Mouse (Mus musculus): ENCODE results near the gene Bspry.
A peak's percentile ranks its signal among the peaks of the same experiment; 100 is the strongest.

The Bspry gene

DNA sequence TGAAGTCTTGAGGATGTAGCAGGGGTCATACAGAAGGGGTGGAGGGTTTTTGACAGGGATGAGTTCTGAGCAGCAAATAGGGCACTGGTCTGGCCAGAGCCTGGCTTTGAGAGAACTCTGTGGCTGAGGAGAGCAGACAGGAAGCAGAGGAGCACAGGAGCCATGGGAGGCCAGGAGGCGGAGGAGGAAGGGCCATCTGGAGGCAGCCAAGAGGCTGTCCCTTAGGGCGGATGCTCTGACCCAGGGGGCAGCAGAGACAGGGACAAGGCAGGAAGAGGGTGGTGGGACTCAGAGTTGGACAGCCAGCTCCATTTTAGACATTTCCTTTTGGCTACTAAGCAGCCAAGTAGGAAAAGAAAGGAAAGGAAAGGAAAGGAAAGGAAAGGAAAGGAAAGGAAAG lies 36.2 kb downstream of the Bspry start:
- no peak for DNase-seq (ENCODE audit: low spot score in 2 of 2)

DNA sequence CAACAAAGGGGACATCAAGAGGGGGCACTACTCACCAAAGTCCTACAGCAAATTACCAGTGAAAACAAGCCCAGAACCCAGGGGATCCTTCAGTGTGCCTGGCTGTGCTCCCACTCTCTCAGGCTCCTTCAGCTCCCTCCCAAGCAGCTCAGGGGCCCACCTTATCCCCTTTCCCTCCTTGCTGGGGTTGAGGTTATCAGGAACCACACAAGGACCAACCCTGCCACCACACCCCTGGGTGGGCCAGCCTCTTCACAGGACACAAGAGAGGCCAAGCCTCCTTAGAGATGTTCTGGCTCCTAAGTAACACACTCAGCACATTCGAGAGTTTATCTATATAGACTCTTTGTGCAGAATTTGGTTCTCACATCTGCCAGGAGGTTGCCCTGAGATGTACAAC lies 36.7 kb downstream of the Bspry start:
- no peak for DNase-seq (ENCODE audit: low spot score in 2 of 2)

DNA sequence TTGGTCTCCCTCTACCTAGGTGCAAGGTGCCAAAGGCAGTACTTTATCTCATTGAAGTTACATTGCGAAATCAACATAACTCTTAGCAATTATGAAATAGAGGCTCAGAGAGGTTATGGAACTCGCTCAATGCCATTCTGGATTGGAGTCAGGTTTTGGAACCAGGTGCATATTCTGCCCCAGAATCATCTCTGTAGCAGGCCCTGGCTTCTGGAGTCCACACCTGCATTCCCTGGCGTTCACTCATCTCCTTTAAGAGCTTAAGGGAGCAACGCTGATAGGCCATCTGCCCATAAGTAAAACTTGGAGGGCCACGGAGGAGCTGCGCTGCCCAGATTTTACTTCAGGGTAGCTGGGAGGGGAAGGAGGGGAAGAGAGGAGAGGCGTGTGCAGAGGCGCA lies 37.2 kb downstream of the Bspry start:
- no peak for DNase-seq (ENCODE audit: low spot score in 2 of 2)

DNA sequence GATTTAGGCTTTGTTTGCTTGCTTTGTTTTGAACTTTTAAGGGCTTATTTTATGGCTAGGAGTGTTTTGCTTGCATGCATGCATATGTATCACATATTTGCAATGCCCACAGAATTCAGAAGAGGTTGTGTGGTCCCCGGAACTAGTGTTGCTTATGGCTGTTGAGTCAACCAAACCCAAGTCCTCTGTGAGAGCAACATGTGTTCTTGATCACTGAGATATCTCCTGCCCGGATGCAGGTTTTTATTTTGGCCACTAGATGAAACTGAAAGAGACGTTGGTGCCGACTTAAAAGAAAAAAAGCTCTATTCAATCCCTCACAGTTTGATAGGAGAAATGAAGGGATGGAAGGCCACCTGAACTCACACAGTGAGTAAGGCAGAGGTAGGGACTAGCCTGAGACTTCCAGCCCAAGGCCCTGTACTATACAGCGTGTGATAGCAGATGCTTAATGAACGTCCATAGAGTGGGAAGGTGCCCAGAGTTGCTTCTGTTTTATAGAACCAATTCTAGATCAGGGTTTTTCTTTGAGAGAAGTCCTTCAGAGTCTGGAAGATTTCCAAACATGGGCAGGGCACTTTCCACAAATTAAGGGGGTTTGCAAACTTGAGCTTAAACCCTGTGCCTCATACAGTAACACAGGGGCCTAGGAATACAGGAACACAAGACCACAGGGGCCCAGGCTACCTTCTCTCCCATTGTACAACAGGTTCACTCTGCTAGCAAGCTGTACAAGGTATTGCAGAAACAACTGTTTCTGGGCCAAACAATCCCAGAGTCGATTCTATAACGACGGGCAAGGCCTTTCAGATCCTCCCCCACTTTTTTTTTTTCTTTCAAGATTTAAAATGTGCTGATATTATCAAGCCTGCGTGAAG lies 37.9 kb downstream of the Bspry start:
- no peak for DNase-seq (ENCODE audit: low spot score in 2 of 2)

DNA sequence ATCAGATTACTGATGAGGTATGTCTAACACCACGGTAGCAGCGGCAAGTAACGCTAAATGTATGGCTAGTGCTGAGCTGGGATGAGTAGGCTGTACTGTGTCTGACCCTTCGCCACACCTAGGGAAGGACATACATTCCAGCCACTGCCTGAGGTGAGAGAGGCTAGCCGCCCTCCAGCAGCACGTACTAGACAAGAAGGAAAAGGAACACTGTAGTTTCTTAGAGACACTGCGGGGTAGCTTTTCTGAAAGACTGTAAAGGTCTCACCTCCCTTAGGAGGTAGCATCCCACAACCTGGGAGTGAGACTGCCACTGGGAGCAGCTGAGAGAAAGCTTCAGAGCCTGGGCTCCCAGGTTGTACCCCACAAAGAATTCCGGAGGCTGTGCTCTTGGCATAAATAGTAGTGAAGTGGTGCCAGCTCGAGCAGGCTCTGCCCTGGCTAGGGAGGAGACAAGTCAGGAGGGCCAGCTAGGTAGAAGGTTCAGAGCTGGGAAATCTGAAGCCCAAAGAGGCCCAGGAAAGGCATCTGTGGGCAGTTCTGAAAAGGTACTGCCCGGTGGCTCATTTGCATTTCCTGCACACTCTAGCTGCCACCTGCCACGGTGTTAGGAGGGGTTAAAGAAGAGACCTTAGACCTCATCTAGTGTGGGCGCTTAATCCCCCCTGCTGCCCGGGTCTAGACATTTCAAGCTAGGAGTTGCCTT lies 38.7 kb downstream of the Bspry start:
- peak in 1 of 2 experiments; percentile 65 for DNase-seq (ENCODE audit: low spot score in 2 of 2)

DNA sequence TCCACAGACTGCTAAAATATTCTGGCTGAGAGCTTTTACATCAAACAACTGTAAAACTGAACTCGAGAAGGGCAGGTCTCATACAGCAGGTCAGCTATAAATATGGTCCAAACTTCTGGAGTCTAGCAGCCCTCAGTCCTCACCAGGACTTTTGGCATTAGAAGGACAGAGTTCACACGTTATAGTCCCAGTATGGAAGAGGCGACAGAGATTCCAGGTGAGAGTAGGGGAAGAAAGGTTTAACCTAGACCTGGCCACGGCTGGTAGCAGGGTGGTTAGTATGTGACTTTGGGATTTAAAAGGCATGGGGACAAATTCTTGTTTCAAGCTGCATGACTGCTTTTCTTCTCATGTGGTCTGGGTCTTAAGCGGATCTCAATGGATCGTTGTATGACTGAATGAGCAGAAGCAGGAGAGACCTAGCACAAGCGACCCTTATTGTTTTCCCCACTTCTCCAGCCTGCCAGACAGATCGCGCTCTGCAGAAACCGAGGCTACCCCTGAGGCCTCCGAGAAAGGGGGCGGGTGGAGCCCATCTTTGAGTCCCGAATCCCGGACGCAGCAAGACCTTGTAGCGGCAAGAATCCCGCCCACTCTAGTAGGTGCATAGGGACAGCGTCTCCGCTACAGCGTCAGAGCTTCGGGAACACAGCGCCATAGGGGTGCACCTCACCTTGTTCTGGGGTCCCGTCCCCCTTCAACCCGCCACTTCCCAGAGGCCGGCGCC lies 39.4 kb downstream of the Bspry start:
- no peak for DNase-seq (ENCODE audit: low spot score in 2 of 2)

DNA sequence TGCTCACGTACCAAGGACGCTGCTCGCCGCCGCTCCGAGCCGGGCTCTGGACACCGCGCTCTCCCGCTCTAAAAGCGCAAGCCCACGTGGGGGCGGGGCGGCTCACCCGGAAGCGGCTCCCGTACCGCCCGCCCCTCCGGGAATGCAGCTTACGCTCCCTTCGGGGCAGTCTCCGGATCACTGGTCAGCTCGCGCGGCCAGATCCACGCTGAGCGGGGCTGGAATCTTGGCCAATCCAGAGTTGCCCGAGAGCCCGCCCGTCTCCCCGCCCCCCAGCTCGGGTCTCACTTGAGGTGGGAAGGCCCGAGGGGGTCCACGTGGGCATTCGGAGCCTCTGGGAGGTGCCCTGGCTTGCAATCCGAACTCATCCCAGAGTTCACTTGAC lies 40.0 kb downstream of the Bspry start, which contains the start of gene Alad:
Gene Alad (minus strand): TSS at position 70 of the 385 bp plus-strand sequence.
- DNase-seq (ENCODE audit: low spot score in 2 of 2), result peak; percentile 85 to 89

DNA sequence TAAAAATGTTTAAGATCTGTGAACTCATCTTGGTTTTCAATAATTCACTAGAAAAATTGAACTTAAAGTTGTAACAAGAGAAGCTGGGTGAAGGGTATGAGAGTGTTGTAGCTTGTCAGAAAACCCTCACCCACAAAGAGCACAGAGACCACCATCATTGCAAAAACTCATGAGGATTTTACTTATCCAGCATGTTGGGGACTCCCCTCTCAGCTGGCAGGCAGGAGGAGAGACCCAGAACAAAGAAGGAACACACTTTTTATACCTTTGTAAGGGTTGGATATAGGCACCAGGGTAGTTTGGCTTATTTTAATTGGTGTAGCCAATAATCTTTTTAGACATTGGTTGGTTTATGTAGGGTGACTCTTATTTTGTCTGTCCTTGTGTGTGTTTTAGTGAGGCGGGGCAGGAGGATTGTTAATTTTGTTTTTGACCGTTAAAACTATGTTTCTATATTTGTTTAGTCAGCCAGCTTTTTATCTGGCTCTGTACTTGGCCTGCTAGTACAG lies 41.1 kb downstream of the Bspry start:
- no peak for DNase-seq (ENCODE audit: low spot score in 2 of 2)

DNA sequence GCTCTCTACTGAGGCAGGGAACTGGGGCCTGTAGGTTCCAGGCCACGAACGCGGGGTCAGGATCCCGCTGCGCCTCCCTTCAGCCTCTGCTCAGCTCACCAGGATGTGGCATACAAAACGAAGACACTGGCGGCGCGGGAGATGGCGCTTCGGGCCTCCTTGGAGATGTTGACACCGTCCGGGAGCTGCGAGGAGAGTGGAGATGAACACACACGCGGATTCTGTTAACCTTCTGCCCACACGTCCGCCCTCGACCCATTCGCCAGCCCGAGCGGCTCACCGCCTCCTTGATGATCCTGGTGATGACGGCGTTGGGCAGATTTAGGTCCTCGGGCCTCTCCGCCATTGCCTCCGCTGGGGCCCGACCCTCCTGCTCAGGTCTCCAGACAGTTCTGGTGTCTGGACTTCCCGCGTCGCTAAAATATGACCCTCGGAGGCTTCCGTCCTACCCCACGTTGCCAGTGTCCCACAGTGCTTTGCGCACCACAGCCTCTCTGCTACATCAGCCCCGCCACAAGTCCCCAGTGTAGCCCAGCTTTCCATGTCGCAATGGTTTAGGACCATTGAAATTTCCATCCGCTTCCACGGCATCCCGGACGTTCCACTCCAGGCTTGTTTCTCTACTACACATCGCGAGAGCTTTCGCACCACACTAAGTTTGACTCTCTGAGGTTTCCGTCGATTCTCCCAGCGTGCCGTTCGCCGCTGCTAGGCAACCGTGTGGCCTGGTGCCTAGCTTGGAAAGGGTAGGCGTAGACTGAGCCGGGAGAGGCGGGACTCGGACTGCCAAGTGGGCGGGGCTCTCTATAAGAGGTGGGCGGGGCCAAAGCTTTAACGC lies 45.0 kb downstream of the Bspry start, which contains the start of the genes Pole3 and 4933430I17Rik:
Gene Pole3 (minus strand): TSS at position 418 of the 838 bp plus-strand sequence.
Gene 4933430I17Rik (plus strand): TSS at position 719 of the 838 bp plus-strand sequence.
- DNase-seq (ENCODE audit: low spot score in 2 of 2), result peak; percentile 94 to 97

DNA sequence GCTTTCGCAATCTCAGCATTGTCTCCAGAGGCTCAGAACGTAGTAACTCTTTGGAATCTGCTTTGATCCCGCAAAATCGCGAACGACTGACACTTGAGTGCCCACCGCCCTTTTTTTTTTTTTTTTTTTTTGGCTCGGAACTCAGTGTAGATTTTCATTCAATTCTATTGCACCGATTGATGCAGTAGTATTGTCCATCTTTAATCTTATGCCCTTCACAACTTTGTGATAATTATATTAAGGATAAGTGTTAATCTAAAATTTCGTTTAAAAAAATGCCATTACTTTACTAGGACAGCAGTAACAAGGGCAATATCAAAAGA lies 45.6 kb downstream of the Bspry start:
- no peak for DNase-seq (ENCODE audit: low spot score in 2 of 2)

DNA sequence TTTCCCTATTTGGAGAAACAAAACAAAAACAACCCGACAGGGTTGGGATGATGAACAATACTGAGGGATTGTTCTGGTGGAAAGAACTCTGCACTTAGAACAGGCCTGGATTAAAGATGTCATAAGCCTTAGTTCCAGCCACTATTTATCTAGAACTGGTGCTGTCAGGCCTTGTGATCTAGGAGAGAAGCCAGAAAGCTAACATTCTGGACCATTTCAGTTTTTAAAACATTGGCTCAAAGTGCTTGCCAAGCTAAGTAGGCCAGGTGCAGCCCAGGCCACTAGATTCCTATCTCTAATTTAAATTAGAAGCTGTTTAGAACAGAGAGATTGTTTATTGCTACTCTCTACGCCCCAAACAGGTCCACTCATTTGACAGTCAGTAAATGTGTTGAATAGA lies 46.4 kb downstream of the Bspry start:
- no peak for DNase-seq (ENCODE audit: low spot score in 2 of 2)

DNA sequence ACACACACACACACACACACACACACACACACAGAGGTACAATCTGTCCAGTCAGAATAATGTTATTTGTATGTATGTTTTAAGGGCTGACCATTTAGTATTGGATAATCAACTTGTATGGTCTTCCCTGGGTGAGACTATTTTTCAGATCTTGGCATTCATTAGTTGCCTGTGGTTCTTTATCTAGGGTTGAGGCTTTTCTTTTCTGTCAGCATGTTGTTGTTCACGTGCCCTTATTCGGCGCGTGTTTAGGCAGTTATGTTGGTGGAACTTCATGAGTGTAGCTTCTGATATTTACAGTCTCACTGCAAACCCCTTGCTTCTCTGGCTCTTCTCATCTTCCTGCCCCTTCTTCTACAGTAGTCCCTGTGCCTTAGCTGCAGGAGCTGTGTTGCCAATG lies 47.8 kb downstream of the Bspry start:
- no peak for DNase-seq (ENCODE audit: low spot score in 2 of 2)

DNA sequence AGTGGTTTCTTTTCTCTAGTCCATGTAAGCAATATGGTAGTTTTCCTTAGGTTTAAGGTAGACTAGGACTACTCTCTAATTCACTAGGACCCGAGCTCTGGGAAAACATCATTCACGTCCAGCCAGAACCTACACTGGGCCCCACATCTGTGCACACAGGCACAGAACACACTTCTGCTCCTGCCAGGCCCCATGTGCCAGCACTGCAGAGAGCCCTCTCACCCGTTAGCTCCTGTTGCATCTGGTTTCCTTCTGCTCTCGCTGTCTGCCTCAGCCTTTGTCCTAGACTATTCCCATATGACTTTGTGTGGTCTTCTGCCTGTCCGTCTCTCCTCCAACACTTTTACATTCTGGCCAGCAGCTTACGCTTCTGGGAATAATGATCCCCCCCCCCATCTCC lies 53.9 kb downstream of the Bspry start:
- DNase-seq (ENCODE audit: low spot score in 2 of 2), result no peak

DNA sequence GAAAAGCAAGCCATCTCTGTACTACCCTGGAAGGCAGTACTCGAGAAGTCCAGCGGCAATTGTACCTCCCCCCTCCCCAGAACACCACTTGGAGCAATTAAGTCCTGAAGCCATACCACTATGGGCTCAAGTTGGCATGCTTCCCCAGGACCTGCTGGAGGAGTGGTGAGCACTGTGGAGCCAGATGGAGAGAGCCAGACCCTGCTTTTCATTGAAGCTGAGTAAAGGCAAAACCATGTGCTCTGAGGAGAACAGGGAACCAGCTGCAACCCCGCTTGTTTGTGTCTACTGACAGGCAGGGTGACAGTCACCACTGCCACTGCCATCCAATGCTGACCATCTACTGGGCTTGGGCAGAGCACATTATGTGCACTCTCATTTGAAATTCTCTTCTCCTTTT lies 61.9 kb downstream of the Bspry start:
- DNase-seq (ENCODE audit: low spot score in 2 of 2), result no peak

DNA sequence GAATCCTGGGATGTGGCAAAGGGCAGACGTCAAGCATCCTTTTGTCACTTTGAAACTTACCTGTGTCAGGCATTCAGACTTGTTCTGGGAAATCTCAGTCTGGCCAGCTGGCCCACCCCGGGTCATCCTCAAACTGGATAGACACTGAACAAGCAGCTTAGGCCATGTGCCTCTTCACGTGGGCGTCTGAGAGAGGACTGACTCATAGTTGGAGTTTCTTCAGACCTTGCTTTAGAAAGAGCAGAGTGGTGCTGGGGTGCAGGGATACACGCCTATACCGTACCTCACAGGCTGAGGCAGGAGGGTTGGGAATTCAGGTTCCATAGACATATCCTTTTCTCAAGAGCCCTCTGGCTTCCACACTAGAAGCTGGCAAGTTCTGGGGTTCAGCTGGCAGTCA lies 63.9 kb downstream of the Bspry start:
- no peak for DNase-seq (ENCODE audit: low spot score in 2 of 2)

DNA sequence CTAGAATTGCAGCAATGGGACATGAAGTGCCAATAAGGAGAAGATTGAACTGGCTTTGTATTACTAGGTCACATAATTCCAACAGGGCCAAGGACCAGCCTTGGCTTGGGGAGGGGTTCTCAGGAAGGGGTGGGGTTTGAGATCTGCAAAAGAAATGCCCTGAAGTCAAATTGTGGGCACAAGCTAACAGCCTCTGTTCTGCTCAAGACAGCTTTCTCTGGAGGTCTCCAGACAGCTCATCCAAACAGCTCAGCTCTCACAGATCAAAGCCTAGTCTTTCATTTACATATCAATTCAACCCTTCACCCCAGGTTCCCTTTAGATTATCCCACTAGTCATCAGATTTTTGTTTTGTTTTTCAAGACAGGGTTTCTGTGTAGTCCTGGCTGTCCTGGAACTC lies 64.9 kb downstream of the Bspry start:
- DNase-seq (ENCODE audit: low spot score in 2 of 2), result no peak

Data from urinary bladder, postnatal 36 days (tissue).